Mouse (Mus musculus): ENCODE results near the gene Tbc1d20.
"Not testable (repeated sequence)": the region's sequence is repeated elsewhere in the genome, so short reads cannot be mapped to it uniquely, and the experiment has no call there.

Tbc1d20 gene

GRCm38 (mm10) chr2:152357254-152357653 lies 63.6 kb downstream of the Tbc1d20 start:
- DNase-seq (ENCODE audit: low spot score in 2 of 2) = no peak

- not testable (repeated sequence) for DNase-seq (ENCODE audit: low spot score in 2 of 2)
These were observed 65.3 kb downstream of the Tbc1d20 start for GRCm38 (mm10) chr2:152358977-152359376.

GRCm38 (mm10) chr2:152359616-152360015 lies 66.0 kb downstream of the Tbc1d20 start:
- no peak for DNase-seq (ENCODE audit: low spot score in 2 of 2)

- DNase-seq (ENCODE audit: low spot score in 2 of 2) = no peak
These were observed 66.7 kb downstream of the Tbc1d20 start for GRCm38 (mm10) chr2:152360271-152360775.

DNA sequence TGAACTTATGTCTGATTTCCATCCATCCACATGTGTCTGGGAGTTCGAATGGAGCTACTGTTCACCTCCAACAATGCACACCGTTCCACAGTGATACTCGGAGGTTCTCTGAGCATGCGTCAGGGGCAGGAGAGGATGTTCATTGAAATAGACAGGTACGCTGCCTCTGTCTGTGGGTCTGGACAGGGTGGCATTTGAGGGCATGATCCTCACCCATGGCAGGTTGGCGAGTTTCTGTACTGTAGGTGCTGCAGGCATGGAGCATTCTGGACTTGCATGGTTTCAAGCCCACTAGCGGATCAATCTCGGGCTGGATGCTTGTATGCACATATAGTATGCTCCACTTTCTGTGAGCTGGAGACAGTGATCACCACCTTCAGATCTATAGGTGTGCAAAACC lies 67.6 kb downstream of the Tbc1d20 start:
- no peak for DNase-seq (ENCODE audit: low spot score in 2 of 2)

Measured in frontal cortex, postnatal 10 days (tissue).